Mouse (Mus musculus) limb, embryonic 14.5 days (tissue): ENCODE measurements around the gene Arhgap6. TPM values are rescaled to one million over a fixed set of nuclear protein-coding genes. Genes with fewer than 3 reads are reported as not detected.

Source experiments
- ATAC-seq: fragments of 200-750 bp; cut with Nextera tagmentation; 2 replicates; pipeline ENCODE4 v1.8.0; 2017; ENCODE audit warnings: low read depth, moderate number of reproducible peaks, moderate TSS enrichment; ENCODE audit not compliant: low FRiP score
- DNase-seq: peaks from one replicate; pipeline ENCODE4 v3.0.0-alpha.2; 2015; ENCODE audit warnings: low spot score
- H3K27ac ChIP-seq: fragments of 300-500 bp; sonication (generic); replicated peaks from 2 replicates; pipeline ENCODE4 v1.5.1; 2014; ENCODE audit warnings: low read depth, mild to moderate bottlenecking, low read length, moderate library complexity, mixed read lengths
- H3K27me3 ChIP-seq: fragments of 300-500 bp; sonication (generic); 2 replicates; pipeline ENCODE4 v1.6.1; 2014; ENCODE audit warnings: low read length, mixed read lengths; ENCODE audit not compliant: control insufficient read depth, insufficient read depth
- H3K36me3 ChIP-seq: fragments of 300-500 bp; sonication (generic); 2 replicates; pipeline ENCODE4 v1.6.1; 2014; ENCODE audit warnings: mild to moderate bottlenecking, low read length, moderate library complexity, mixed read lengths; ENCODE audit not compliant: control insufficient read depth, insufficient read depth
- H3K4me1 ChIP-seq: fragments of 300-500 bp; sonication (generic); 2 replicates; pipeline ENCODE4 v1.6.1; 2014; ENCODE audit warnings: antibody characterized with exemption, low read length, mixed read lengths; ENCODE audit not compliant: control insufficient read depth, insufficient read depth
- H3K4me2 ChIP-seq: fragments of 300-500 bp; sonication (generic); replicated peaks from 2 replicates; pipeline ENCODE4 v1.6.1; 2014; ENCODE audit warnings: low read depth, mild to moderate bottlenecking, low read length, moderate library complexity; ENCODE audit not compliant: severe bottlenecking
- H3K4me3 ChIP-seq: fragments of 300-500 bp; sonication (generic); replicated peaks from 2 replicates; pipeline ENCODE4 v1.5.1; 2014; ENCODE audit warnings: low read length
- H3K9ac ChIP-seq: fragments of 300-500 bp; sonication (generic); 2 replicates; pipeline ENCODE4 v1.6.1; 2014; ENCODE audit warnings: mild to moderate bottlenecking, low read depth, low read length, moderate library complexity; ENCODE audit not compliant: severe bottlenecking
- H3K9me3 ChIP-seq: fragments of 300-500 bp; sonication (generic); 2 replicates; pipeline ENCODE4 v1.6.1; 2016; ENCODE audit warnings: low read length; ENCODE audit not compliant: control insufficient read depth
- POLR2A ChIP-seq: fragments of 200-500 bp; IDR thresholded peaks from 2 replicates; pipeline ENCODE4 v1.8.0; 2012; ENCODE audit warnings: inconsistent platforms, mild to moderate bottlenecking, moderate library complexity, borderline replicate concordance; ENCODE audit not compliant: insufficient read depth, insufficient read length; ENCODE audit errors: extremely low read depth
- WGBS: fragments of 180-500 bp; shearing (Covaris S2); extraction: QIAGEN DNeasy Blood & Tissue Kit; methylation state at CpG from one replicate; pipeline ENCODE4 v1.1.7; 2014; 5-methylcytosine and 5-hydroxymethylcytosine counted together
- polyA plus RNA-seq, 2 experiments: library from polyadenylated mRNA; depleted of rRNA in 1 of 2; stranded (reverse) in 1 of 2; unstranded in 1 of 2; fragments of >200 nt; fragmentation: Nextera tagmentation in 1 of 2; extraction: Ambion mirVana in 1 of 2; gene quantifications; 2 replicates each; pipeline versions ENCODE4 v1.2.1 to v1.2.3; 2012 to 2014

Arhgap6 gene
- polyA plus RNA-seq, 2 experiments, result 2.7 to 4.1 TPM

DNA sequence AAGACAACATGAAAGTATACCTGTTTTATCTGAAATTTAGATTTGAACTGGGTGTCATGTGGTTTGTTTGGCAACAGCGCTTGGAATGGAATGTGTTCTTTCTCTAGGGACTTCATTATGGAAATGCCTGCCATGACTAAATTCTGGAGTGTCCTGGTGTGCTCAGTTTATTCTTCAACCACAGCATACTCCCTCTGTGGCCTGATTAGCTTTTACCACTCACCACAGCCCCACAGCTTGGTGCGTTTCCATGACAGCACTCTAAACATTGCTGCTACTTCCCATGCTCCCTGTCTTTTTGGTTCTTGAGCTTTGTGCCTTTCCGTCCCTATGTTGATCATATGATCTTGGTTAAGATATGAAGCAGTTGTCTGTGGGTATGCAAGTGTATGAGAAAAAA is 182.9 kb downstream of the Arhgap6 start:
- no peak for ATAC-seq
- DNase-seq, result peak; percentile 2
- H3K4me2 ChIP-seq, result no peak overlapping the region
- H3K36me3 ChIP-seq, result no peaks in the 10 kb centered on the region
- no peak for TF ChIP-seq POLR2A
- H3K27me3 ChIP-seq, result no peaks in the 10 kb centered on the region
- H3K4me1 ChIP-seq, result no peaks in the 10 kb centered on the region
- H3K9ac ChIP-seq, result no peak overlapping the region
- no peak overlapping the region for H3K27ac ChIP-seq
- 67% methylated on average over 3 of the region's 3 CpGs for WGBS
- H3K4me3 ChIP-seq, result no peak overlapping the region
- H3K9me3 ChIP-seq, result no peaks in the 10 kb centered on the region

DNA sequence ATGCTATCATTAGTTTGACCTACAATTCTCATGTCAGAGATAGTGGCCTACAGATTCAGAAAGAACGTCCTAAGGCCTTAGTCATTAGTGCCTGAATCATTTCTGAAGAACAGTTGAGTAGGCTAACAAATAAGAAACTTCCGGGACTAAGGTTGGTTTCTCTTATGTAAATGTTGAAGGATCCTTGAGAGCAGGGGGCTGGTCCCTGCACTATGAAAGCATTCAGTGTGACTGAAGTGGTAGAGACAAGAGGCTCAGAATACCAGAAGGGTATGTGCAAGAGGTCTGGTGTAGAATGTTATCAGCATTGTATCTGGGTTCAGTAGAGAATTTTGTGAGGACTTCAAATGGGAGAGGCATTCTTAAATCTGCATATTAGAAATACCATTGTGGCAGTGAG is 185.5 kb downstream of the Arhgap6 start:
- H3K36me3 ChIP-seq, result no peaks in the 10 kb centered on the region
- H3K27me3 ChIP-seq, result no peaks in the 10 kb centered on the region
- DNase-seq (no peak), ATAC-seq (no peak)
- H3K4me2 ChIP-seq, result no peak overlapping the region
- H3K4me3 ChIP-seq, result no peak overlapping the region
- 75% methylated on average over 2 of the region's 2 CpGs for WGBS
- TF ChIP-seq POLR2A, result no peak
- no peak overlapping the region for H3K27ac ChIP-seq
- no peaks in the 10 kb centered on the region for H3K9me3 ChIP-seq
- no peaks in the 10 kb centered on the region for H3K4me1 ChIP-seq
- no peak overlapping the region for H3K9ac ChIP-seq

DNA sequence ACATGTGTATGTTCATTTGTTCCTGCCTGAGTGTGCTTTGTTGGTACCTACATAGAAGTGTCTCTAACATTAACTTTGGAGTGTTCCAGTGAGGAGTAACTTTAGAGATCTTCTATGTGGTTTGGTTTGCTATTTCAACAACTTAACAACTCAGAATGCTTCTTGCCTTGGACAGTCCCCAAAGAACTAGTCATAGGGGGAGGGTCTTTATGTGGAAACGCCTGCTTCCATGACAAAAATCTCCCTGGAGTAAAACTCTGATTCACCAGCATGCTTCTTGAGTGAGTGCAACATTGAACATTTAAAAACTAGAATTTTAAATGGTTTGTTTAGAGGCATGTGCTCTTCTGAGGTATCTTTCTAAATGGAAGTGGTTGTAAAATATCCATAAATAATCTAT is 212.2 kb downstream of the Arhgap6 start:
- WGBS, result 43% methylated on average over 1 of the region's 1 CpGs
- Histone ChIP-seq H3K4me2 (no peak overlapping the region), H3K27ac (no peak overlapping the region), H3K9me3 (no peaks in the 10 kb centered on the region), H3K9ac (no peak overlapping the region), H3K27me3 (no peaks in the 10 kb centered on the region), H3K4me3 (no peak overlapping the region), H3K36me3 (no peaks in the 10 kb centered on the region), H3K4me1 (no peaks in the 10 kb centered on the region)
- no peak for ATAC-seq
- DNase-seq, result no peak
- no peak for TF ChIP-seq POLR2A

DNA sequence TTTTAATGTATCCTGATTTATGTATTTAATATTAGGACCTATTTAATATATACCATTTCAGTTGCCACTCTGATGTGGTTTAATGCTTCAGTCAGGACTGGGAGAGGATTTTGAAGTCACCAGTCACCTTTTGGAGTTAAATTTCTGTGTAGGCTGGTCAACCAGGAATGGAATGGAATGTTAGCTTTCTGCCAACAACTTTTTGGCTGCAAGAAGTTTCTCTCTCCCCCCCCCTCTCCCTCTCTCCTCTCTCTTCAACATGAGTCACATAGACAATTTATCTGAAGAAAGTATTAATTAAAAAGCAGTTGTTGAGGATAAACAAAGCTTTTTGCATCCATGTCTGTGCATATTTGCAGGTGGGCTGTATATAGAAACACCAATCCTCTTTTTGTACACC is 217.8 kb downstream of the Arhgap6 start:
- H3K27me3 ChIP-seq, result no peaks in the 10 kb centered on the region
- no peaks in the 10 kb centered on the region for H3K9me3 ChIP-seq
- H3K4me3 ChIP-seq, result no peak overlapping the region
- H3K9ac ChIP-seq, result no peak overlapping the region
- DNase-seq (no peak), ATAC-seq (no peak)
- H3K36me3 ChIP-seq, result no peaks in the 10 kb centered on the region
- no peak overlapping the region for H3K4me2 ChIP-seq
- no peak overlapping the region for H3K27ac ChIP-seq
- no peaks in the 10 kb centered on the region for H3K4me1 ChIP-seq
- TF ChIP-seq POLR2A, result no peak

DNA sequence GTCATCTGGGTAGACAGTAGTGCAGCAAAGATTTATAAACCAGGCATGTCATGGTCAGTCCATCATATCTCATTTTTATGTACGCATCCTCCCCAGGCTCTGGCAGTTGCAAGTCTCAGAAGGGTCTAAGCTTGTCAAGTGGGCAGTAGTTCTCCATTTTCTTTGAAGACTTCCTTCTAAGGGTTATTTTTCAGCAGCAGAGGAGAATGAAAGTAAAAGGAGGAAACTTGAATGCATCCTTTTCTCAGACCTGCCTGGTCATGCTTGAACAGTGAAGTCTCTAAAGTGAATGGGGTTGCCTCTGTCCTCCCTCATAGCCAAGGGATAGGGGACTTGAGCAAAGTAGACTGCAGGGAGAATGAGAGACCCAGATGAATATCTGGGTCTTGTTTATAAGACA is 239.5 kb downstream of the Arhgap6 start:
- H3K27me3 ChIP-seq, result no peaks in the 10 kb centered on the region
- WGBS, result 100% methylated on average over 1 of the region's 1 CpGs

More for the DNA sequence above, 239.5 kb downstream of the Arhgap6 start:
- no peaks in the 10 kb centered on the region for H3K4me1 ChIP-seq
- H3K36me3 ChIP-seq, result no peaks in the 10 kb centered on the region
- H3K9ac ChIP-seq, result no peak overlapping the region
- ATAC-seq (no peak), DNase-seq (no peak)
- TF ChIP-seq POLR2A, result no peak
- no peak overlapping the region for H3K4me2 ChIP-seq
- H3K9me3 ChIP-seq, result no peaks in the 10 kb centered on the region
- no peak overlapping the region for H3K4me3 ChIP-seq
- H3K27ac ChIP-seq, result no peak overlapping the region
